Mouse (Mus musculus) left cerebral cortex, adult 8-10 months (tissue): ENCODE data around the gene Gins2. TPM values are rescaled to one million over a fixed set of nuclear protein-coding genes. Genes with fewer than 3 reads are reported as not detected.
A peak's percentile ranks its signal among the peaks of the same experiment; 100 is the strongest.

Source experiments
- DNase-seq, 2 experiments: peaks; one replicate each; pipeline ENCODE4 v3.0.0; 2022; ENCODE audit warnings: low spot score in 2 of 2
- total RNA-seq, 4 experiments: library from RNA; stranded (reverse); gene quantifications; 2 replicates each; pipeline ENCODE4 v1.2.4; 2022

Gins2 gene
- total RNA-seq, 4 experiments from 2014 or later: 1.1 to 3.3 (median 2.5) TPM

- DNase-seq: no peak
Observed at GRCm38 (mm10) chr8:120602672-120603071, 13.6 kb upstream of the Gins2 start.

DNA sequence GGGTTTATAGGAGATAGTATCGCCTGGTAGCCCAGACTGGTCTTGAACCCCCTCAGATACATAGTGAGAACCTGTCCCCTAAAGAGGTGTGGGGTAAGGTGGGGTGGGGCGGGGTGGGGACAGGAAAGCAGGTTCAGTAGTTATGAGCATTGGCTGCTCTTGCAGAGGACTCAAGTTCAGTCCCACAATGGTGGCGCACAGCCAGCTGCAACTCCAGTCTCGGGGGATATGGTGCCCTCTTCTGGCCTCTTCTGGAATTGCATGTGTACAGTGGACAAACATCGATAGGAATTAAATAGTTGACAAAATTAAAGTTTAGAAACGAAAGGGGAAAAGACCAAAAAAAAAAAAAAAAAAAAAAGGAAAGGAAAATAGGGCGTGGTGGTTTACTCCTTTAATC lies 10.4 kb upstream of the Gins2 start:
- peak; percentile 43 to 78 for DNase-seq

- DNase-seq: peak; percentile 54 to 92
Observed at GRCm38 (mm10) chr8:120598579-120598978, 9.5 kb upstream of the Gins2 start.

DNA sequence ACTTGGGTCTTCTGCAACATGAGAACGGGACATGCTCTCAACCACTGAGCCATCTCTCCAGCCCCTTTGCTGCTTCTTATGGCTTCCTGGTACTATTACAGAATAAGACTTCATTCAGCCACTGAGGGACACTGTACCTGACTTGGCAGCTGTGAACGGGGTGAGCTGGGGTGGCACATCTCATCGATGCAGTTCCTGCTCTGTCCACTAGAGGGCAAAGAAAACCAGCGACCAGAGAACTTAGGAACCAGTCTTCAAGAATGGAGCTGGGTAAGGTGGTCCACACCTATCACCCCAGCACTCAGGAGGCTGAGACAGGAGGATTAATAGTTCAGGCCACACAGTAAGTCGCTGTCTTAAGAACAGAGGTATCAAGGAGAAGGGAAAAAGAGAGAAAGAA lies 6.9 kb upstream of the Gins2 start:
- DNase-seq: no peak

DNA sequence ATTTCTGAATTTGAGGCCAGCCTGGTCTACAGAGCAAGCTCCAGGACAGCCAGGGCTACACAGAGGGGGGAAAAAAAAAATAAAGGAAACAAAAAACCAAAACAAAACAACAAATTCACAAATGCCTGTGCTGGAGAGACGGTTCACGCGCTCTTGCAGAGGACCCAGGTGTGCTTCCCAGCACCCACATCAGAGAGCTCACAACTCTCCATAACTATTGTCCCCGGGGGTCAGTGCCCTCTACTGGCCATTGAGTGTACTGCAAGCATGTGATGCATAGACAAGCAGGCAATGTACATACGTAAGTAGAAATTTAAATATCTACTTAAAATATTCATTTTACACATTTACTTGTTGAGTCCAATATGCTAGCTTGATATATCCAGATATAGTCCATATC lies 5.5 kb upstream of the Gins2 start:
- no peak for DNase-seq

GRCm38 (mm10) chr8:120591587-120592292 lies 2.6 kb upstream of the Gins2 start:
- DNase-seq: no peak

- no peak for DNase-seq
Observed at GRCm38 (mm10) chr8:120589921-120590320, 817 bp upstream of the Gins2 start.

DNA sequence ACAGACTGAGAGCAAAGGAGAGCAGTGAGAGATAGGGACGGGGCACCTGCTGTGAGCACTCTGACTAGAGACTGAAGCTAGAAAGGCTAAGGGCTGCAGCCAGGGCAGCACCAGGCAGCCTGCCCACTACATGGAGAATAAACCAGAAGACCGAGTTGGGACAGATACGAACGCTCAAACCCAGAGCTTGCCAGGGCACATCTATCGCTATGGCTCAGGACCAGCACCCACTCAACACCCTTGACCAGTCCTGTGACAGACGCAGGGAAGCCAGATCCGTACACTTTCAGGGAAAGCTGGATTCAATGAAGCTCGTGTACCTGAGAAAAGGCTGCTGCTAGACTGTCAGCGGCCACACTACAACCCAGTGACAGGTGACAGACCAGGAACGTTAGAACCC lies 3.6 kb downstream of the Gins2 start:
- DNase-seq: no peak

DNA sequence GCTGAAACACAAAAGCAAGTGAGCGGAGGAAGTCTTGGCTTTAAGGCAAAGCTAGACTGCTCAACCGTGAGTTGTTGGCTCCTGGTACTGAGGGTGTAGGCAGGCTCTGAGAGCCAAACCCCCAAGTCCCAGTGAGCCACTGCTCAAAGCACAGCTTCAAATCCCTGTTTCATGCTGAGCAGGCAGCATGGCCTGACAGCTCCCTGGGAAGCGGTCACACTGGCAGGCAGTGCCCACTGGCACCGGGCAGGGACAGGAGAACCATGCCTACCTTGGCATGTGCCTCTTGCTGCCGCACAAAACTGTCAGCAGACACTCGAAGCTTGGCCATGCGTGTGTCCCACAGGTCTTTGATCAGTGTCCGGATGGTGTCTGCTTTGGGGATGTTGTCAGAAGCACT lies 7.3 kb downstream of the Gins2 start:
- no peak for DNase-seq

DNA sequence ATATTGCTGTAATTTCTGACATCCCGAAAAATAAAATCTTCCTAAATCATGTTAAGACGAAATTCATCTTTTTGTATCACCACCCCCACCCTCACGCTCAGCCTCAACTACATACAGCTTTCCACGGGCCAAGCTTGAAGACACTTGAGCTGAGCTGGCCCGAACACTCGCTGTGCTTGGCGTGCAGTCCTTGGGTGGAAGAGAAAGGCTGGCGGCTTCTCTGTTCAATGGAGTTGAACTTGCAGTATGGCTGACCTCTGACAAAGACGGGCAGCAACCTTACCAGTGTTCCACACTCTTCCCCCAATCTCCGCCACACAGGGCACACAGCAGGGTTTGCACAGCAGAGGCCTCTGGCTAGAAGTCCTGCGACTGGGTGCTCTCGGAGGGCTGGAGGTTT lies 7.8 kb downstream of the Gins2 start:
- no peak for DNase-seq

- DNase-seq: no peak
Observed at GRCm38 (mm10) chr8:120580336-120581000, 8.6 kb downstream of the Gins2 start.

DNA sequence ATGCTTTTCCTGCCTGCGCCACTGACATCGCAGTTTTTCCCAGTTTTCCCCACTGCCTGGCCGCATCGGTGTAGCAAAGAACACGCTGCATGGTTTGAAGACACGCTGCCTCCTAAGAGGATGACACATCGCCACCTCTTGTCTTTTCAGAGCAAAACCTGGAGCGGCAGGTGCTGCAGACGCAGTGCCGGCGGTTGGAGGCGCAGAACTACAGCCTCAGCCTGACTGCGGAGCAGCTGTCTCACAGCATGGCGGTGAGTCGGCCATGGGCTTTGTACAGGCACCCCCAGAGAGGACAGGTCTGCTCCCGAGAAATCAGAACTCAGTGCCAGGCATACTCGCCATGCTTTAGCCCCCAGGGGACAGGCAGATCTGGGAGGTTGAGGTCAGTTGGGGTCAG lies 11.3 kb downstream of the Gins2 start:
- DNase-seq: no peak

GRCm38 (mm10) chr8:120575801-120576200 lies 13.3 kb downstream of the Gins2 start:
- no peak for DNase-seq

DNA sequence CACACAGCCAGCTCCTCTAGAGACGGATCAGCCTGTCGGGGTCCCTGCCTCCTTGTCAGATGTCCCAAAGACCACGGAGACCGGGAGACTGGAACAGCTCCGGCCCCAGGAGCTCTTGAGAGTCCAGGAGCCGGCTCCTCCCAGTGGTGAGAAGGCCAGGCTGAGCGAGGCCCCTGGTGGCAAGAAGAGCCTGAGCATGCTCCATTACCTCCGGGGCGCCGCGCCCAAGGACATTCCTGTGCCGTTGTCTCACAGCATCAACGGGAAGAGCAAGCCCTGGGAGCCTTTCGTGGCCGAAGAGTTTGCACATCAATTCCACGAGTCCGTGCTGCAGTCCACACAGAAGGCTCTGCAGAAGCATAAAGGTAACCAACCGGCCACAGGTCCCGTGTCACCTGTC lies 14.2 kb downstream of the Gins2 start:
- DNase-seq: peak in 1 of 2 experiments; percentile 10

GRCm38 (mm10) chr8:120573866-120574265 lies 15.2 kb downstream of the Gins2 start:
- DNase-seq: peak in 1 of 2 experiments; percentile 9

GRCm38 (mm10) chr8:120572534-120572933 lies 16.6 kb downstream of the Gins2 start:
- DNase-seq: peak in 1 of 2 experiments; percentile 68

DNA sequence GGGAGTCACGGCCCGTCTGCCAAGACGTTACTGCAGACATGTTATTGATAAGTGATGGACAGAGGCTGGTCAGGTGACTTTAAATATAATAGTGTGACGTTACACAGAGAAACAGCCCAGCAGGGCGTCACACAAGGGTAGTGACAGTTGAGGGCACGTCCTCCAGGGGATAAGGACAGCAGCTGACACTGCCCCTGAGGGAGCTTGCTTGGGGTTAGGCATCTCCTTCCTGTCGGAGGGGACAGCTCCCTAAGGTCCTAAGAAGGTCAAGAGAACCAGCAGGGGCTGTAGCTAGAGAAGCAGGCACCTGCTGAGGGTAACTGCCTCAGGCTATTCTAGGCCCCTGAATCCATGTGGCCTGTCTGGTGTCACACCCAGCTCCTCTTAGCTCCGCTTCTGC lies 17.5 kb downstream of the Gins2 start:
- no peak for DNase-seq

DNA sequence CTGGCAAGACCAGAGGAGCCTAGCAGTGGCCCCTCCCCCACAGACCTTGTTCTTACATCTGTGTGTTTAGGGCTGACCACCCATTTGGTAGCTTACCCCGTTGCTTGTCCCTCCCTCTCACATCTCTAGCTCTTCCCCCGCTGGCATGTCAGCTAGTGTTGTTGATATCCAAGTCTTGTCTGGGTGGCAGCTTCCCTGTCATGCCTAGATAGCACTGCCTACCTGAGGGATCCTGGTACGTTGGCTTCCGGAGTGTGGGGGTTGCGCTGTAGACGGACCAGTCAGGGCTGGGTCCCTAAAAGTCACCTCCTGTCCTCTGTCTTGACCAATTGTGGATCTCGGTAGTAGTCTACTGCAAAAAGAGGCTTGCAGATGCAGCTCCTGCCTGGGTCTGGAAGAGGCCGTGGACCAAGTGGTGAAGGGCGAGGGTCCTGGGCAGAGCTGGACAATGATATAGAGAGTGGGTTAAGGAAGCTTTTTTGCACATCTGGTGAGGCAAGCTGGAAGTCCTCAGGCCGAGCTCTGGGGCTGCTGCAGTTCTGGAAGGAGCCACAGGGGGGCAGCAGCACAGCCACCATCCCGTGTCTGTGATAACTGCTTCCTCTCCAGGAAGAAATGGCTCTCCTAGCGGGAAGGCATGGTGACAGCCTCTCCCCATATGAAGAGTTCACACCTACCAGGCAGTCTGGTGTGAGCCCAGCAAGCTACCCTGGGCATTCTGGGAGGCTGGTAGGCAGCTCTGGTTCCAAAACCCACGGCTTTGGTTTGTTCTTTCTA lies 19.0 kb downstream of the Gins2 start:
- peak in 1 of 2 experiments; percentile 79 for DNase-seq

DNA sequence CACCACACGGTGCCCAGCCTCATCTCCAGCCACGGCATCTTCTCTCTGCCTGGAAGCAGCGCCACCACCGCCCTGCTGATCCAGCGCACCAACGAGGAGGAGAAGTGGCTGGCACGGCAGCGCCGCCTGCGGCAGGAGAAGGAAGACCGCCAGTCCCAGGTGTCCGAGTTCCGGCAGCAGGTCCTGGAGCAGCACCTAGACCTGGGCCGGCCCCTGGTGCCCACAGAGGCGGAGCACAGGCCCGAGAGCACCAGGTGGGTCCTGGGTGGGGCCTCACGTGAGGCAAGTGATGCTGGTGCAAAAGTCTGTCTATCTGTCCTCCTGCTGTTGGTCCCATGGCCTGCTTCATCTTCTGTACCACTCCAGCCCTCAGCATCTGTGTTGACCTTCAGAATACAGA lies 20.0 kb downstream of the Gins2 start:
- DNase-seq: no peak

DNA sequence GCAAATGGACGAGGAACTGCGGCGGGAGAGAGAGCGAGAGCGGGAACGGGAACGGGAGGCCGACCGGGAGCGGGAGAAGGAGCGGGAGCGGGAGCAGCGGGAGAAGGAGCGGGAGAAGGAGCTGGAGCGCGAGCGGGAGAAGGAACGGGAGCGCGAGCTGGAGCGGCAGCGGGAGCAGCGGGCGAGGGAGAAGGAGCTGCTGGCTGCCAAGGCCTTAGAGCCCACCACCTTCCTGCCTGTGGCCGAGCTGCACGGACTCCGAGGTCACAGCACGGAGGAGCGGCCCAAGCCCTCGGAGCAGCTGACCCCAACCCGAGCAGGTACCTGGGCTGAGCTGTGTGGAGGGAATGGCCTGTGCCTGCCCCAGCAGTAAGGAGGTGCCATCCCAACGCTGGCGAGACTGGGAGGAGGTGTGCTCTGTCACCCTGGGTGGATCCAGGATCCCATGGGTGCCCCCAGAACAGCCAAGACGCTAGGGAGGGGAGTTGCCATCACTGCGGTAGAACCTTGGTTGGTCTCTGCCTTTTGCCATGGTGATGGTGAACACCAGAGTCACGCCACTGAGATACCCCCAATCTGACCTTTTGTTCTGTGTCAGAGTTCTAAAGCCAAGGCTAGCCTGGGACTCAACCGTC lies 20.8 kb downstream of the Gins2 start:
- no peak for DNase-seq

DNA sequence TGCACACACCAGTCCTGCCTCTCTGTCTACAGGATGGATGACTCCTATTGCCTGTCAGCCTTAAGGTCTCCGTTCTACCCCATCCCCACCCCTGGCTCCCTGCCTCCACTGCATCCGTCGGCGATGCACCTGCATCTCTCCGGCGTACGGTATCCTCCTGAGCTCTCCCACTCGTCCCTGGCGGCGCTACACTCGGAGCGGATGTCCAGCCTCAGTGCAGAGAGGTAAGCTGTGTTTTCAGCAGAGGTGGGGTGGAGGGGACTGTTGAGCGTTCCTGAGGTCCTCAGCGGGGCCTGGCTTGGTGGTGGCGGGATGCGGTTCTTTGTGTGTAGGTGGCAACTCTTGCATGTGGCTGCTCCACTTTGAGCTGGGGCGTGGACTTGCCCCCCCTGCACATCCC lies 21.4 kb downstream of the Gins2 start:
- no peak for DNase-seq

- no peak for DNase-seq
Observed at GRCm38 (mm10) chr8:120566681-120567080, 22.4 kb downstream of the Gins2 start.
